Mouse (Mus musculus) liver, adult 2 months (tissue): ENCODE measurements at regions not wholly inside any gene's neighbourhood (a gene's known extent, or its start where the extent isn't known, plus 50 kb on each side); places are given as distances from the start of the nearest gene placed in this dataset.
"Not testable (repeated sequence)": the region's sequence is repeated elsewhere in the genome, so short reads cannot be mapped to it uniquely, and the experiment has no call there.

Experiments
- DNase-seq: peaks from one replicate; pipeline ENCODE4 v3.0.0-alpha.2; 2011; ENCODE audit warnings: low read depth, low spot score; ENCODE audit errors: extremely low read depth
- H3K27ac ChIP-seq: fragments of 200-500 bp; replicated peaks from 2 replicates; pipeline ENCODE4 v1.5.1; 2012; ENCODE audit warnings: low read depth, mild to moderate bottlenecking, control low read depth, inconsistent platforms, low read length; ENCODE audit not compliant: insufficient read depth
- H3K27me3 ChIP-seq: fragments of 200-500 bp; 2 replicates; pipeline ENCODE4 v1.6.1; 2012; ENCODE audit warnings: mild to moderate bottlenecking, moderate library complexity, low read length, inconsistent platforms; ENCODE audit not compliant: control insufficient read depth, insufficient read depth
- H3K36me3 ChIP-seq: fragments of 200-500 bp; 2 replicates; pipeline ENCODE4 v1.6.1; 2012; ENCODE audit warnings: low read length, inconsistent platforms; ENCODE audit not compliant: control insufficient read depth, insufficient read depth
- H3K4me1 ChIP-seq: fragments of 200-500 bp; 2 replicates; pipeline ENCODE4 v1.6.1; 2011; ENCODE audit warnings: low read length; ENCODE audit not compliant: control insufficient read depth, insufficient read depth
- H3K4me3 ChIP-seq: fragments of 200-500 bp; 2 replicates; pipeline ENCODE4 v1.5.1; 2011; ENCODE audit warnings: low read depth, mild to moderate bottlenecking, control low read depth, low read length, moderate library complexity; ENCODE audit not compliant: insufficient read depth
- H3K79me2 ChIP-seq: fragments of 200-500 bp; 2 replicates; pipeline ENCODE4 v1.6.1; 2012; ENCODE audit warnings: inconsistent platforms, mild to moderate bottlenecking, low read length, moderate library complexity; ENCODE audit not compliant: control insufficient read depth, insufficient read depth
- H3K9ac ChIP-seq: fragments of 200-500 bp; 2 replicates; pipeline ENCODE4 v1.6.1; 2012; ENCODE audit warnings: low read depth, mild to moderate bottlenecking, control low read depth, inconsistent platforms, low read length
- CTCF ChIP-seq: fragments of 200-500 bp; IDR thresholded peaks from 2 replicates; pipeline ENCODE4 v1.5.1; 2011; ENCODE audit warnings: low read depth, low read length, control low read depth
- POLR2A ChIP-seq: fragments of 200-500 bp; IDR thresholded peaks from 2 replicates; pipeline ENCODE4 v1.6.1; 2011; ENCODE audit warnings: low read length, control low read depth; ENCODE audit not compliant: insufficient read depth; ENCODE audit errors: extremely low read depth
- WGBS: fragments of 180-500 bp; shearing (Covaris S2); methylation state at CpG from one replicate; pipeline ENCODE4 v1.1.7; 2018; 5-methylcytosine and 5-hydroxymethylcytosine counted together

GRCm38 (mm10) chr13:27945062-27945461 is 71.0 kb upstream of the Prl4a1 start:
- TF ChIP-seq POLR2A, result no peak
- peak; percentile 38 for TF ChIP-seq CTCF
- 54% methylated on average over 3 of the region's 3 CpGs for WGBS
- H3K9ac ChIP-seq, result no peak overlapping the region
- no peaks in the 10 kb centered on the region for H3K4me1 ChIP-seq
- no peak overlapping the region for H3K4me3 ChIP-seq
- H3K27ac ChIP-seq, result no peak overlapping the region
- no peaks in the 10 kb centered on the region for H3K36me3 ChIP-seq
- no peaks in the 10 kb centered on the region for H3K79me2 ChIP-seq
- DNase-seq, result peak; percentile 30
- no peaks in the 10 kb centered on the region for H3K27me3 ChIP-seq

GRCm38 (mm10) chr13:27960421-27960820 is 55.6 kb upstream of the Prl4a1 start:
- 87% methylated on average over 1 of the region's 1 CpGs for WGBS
- H3K9ac ChIP-seq, H3K36me3 ChIP-seq, DNase-seq, H3K4me1 ChIP-seq, H3K4me3 ChIP-seq, H3K27ac ChIP-seq, H3K79me2 ChIP-seq, H3K27me3 ChIP-seq: not testable (repeated sequence)

GRCm38 (mm10) chr13:27962381-27962780 is 53.6 kb upstream of the Prl4a1 start:
- not testable (repeated sequence) for H3K4me1 ChIP-seq, H3K27ac ChIP-seq, H3K4me3 ChIP-seq, H3K27me3 ChIP-seq, H3K9ac ChIP-seq, H3K36me3 ChIP-seq, H3K79me2 ChIP-seq, DNase-seq
- 72% methylated on average over 2 of the region's 2 CpGs for WGBS

- H3K36me3 ChIP-seq, H3K27me3 ChIP-seq, H3K9ac ChIP-seq, DNase-seq, H3K27ac ChIP-seq, H3K4me3 ChIP-seq, H3K79me2 ChIP-seq, H3K4me1 ChIP-seq: not testable (repeated sequence)
- WGBS, result 96% methylated on average over 2 of the region's 2 CpGs
Observed at GRCm38 (mm10) chr13:27966021-27966420, 50.0 kb upstream of the Prl4a1 start.
